Mouse (Mus musculus) adrenal gland, postnatal 0 days (tissue): ENCODE measurements around the gene Gm20458. TPM values are rescaled to one million over a fixed set of nuclear protein-coding genes. Genes with fewer than 3 reads are reported as not detected.

Source experiments
- polyA plus RNA-seq: library from polyadenylated mRNA; unstranded; fragments of >200 nt; fragmentation: Nextera tagmentation; extraction: Ambion mirVana; gene quantifications from 2 replicates; pipeline ENCODE4 v1.2.1, GENCODE M21; 2015

Gm20458 gene
- polyA plus RNA-seq: 16.1 and 24.0 TPM in 2 replicates

GRCm38 (mm10) chr2:164460745-164461551, at the start of gene Gm20458:
TSS of gene Gm20458 (plus strand) at chr2:164460967.

GRCm38 (mm10) chr2:164443460-164444000, 17.2 kb upstream of the Gm20458 start, which contains the start of gene Sdc4:
TSS of gene Sdc4 (minus strand) at chr2:164443887.

GRCm38 (mm10) chr2:164456864-164457300, 3.9 kb upstream of the Gm20458 start, which contains the start of gene Sys1:
TSS of gene Sys1 (plus strand) at chr2:164456964.

GRCm38 (mm10) chr2:164473624-164474023, 12.9 kb downstream of the Gm20458 start, which contains the start of gene Trp53tg5:
TSS of gene Trp53tg5 (minus strand) at chr2:164473724.

DNA sequence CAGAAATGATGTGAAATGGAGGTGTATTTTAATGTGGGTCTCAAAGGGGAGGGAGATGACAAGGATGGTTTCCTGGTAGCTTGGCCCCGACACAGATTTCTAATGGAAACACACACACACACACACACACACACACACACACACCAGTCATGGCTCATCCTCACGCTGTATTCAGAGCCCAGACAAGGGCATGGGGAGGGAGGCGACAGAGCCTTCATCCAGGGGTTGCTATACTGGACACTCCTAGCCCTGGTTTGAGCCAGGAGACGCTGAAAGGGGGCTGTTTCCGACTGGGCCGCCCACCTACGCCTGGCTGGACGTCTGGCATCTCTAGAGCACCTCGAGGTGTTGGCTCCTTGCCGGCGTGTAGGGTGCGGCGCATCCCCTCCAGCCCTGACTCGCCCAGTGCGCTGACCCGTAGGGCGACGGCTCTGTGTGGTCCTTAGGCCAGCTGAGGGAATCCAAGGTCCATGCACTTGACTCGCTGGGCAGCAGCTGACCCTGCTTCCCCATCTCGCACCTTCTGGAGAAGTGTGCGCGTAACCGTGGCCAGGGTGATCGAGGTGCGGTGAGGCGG, 25.0 kb downstream of the Gm20458 start, which contains the start of gene Dbndd2:
Dbndd2 (plus strand) TSS at position 426 of the 577 bp plus-strand sequence.

DNA sequence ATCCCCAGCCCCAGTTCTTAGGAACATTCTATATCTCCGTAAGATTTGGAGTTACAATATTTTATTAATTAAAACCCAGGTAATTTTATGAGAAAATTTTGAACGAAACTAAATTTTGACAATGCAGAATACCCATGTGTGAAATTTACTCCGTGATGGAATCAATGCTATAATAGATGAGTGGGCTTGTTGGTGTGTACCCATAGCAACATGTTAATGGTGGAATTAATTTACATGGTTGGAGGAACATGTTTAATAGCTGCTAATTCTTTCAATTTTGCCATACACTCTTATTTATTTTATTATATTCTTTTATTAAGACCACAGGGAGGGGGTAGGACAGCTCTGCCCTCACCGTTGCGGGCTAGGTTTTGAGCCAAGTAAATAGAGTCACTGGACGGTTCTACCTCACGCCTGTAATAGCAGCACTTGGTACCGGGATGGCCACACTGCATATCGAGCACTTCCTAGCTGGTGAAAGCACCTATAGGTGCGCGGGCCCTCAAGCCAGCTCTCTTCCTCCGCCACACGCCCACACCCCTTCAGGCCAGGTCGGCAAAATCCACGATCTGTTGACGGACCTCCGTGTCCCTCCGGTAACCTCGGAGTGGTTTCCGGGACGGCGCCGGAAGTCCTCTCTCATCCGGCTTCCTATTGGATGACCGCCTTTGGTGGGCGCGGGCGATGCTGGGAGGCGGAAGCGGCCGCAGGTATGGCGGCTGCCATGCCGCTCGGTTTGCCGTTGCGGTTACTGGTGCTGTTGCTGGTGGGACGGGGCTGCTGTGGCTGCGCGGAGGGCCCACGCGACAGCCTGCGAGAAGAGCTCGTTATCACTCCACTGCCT, 36.3 kb downstream of the Gm20458 start, which contains the start of gene Pigt:
Pigt (plus strand) TSS at position 674 of the 844 bp plus-strand sequence.

Other genes with a start within 250 kb of the Gm20458 start
- gene Wfdc15b, start 239.3 kb upstream of the Gm20458 start, polyA plus RNA-seq: 2.6 and 3.9 TPM in 2 replicates
- not detected in 2 replicates for gene Svs2, start 222.5 kb upstream of the Gm20458 start, polyA plus RNA-seq
- not detected in 2 replicates for gene Svs3b, start 204.3 kb upstream of the Gm20458 start, polyA plus RNA-seq
- not detected in 2 replicates for gene Svs4, start 182.5 kb upstream of the Gm20458 start, polyA plus RNA-seq
- not detected in 2 replicates for gene Svs3a, start 171.7 kb upstream of the Gm20458 start, polyA plus RNA-seq
- not detected in 2 replicates for gene Svs6, start 144.2 kb upstream of the Gm20458 start, polyA plus RNA-seq
- gene Svs5, start 128.2 kb upstream of the Gm20458 start, polyA plus RNA-seq: 0.23 TPM in 1 of 2 replicates, not detected in the other
- 86.2 and 166 TPM in 2 replicates for gene Slpi, start 71.9 kb upstream of the Gm20458 start, polyA plus RNA-seq
- 0.21 and 0.22 TPM in 2 replicates for gene Rbpjl, start 57.8 kb upstream of the Gm20458 start, polyA plus RNA-seq
- gene Matn4, start 55.8 kb upstream of the Gm20458 start, polyA plus RNA-seq: 3.6 and 5.5 TPM in 2 replicates
- gene Sdc4, start 17.1 kb upstream of the Gm20458 start, polyA plus RNA-seq: 50.7 and 62.6 TPM in 2 replicates
- 49.8 and 57.1 TPM in 2 replicates for gene Sys1, start 4.0 kb upstream of the Gm20458 start, polyA plus RNA-seq
- gene Trp53tg5, start 12.8 kb downstream of the Gm20458 start, polyA plus RNA-seq: not detected in 2 replicates
- 7.4 and 25.1 TPM in 2 replicates for gene Dbndd2, start 25.1 kb downstream of the Gm20458 start, polyA plus RNA-seq
- gene Pigt, start 36.6 kb downstream of the Gm20458 start, polyA plus RNA-seq: 60.4 and 73.4 TPM in 2 replicates
- gene Wfdc2, start 101.4 kb downstream of the Gm20458 start, polyA plus RNA-seq: 3.7 and 24.5 TPM in 2 replicates
- not detected in 2 replicates for gene Spint3, start 112.5 kb downstream of the Gm20458 start, polyA plus RNA-seq
- 2.2 TPM in 2 replicates for gene Wfdc6a, start 124.5 kb downstream of the Gm20458 start, polyA plus RNA-seq
- 0.18 TPM in 1 of 2 replicates, not detected in the other for gene Eppin, start 132.6 kb downstream of the Gm20458 start, polyA plus RNA-seq
- gene Wfdc6b, start 152.6 kb downstream of the Gm20458 start, polyA plus RNA-seq: not detected in 2 replicates
- 0.26 TPM in 1 of 2 replicates, not detected in the other for gene Wfdc8, start 152.7 kb downstream of the Gm20458 start, polyA plus RNA-seq
- not detected in 2 replicates for gene Wfdc16, start 177.8 kb downstream of the Gm20458 start, polyA plus RNA-seq
- gene Wfdc10, start 195.1 kb downstream of the Gm20458 start, polyA plus RNA-seq: 0.33 TPM in 1 of 2 replicates, not detected in the other
- not detected in 2 replicates for gene Wfdc9, start 195.6 kb downstream of the Gm20458 start, polyA plus RNA-seq
- not detected in 2 replicates for gene Wfdc11, start 213.1 kb downstream of the Gm20458 start, polyA plus RNA-seq
- gene Wfdc13, start 224.1 kb downstream of the Gm20458 start, polyA plus RNA-seq: 0.21 and 0.61 TPM in 2 replicates
- gene Spint4, start 237.5 kb downstream of the Gm20458 start, polyA plus RNA-seq: not detected in 2 replicates